Mouse (Mus musculus): ENCODE measurements at regions not wholly inside any gene's neighbourhood (a gene's known extent, or its start where the extent isn't known, plus 50 kb on each side); places are given as distances from the start of the nearest gene placed in this dataset.

DNA sequence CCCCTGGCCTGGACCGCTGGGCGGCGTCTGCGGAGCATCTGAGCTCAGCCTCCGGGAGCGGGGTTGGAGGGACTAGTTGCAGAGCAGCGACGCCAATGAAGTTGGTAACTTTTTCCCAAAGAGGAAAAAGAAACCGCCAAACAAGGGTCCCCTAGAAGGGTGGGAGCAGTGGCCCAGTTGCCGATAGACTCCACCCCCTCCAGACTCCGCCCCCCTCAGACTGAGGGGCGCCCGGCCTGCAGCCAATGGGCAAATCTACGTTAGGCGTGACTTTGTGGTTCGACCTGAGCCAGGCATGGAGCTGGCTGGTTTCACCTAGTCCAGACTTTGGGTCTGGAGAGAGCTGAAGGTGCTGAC lies 76.8 kb upstream of the Hmga2 start:
- no peak for TF ChIP-seq HCFC1 (IDR thresholded peaks at IDR 0.05; ENCODE audit: borderline replicate concordance, insufficient read depth, low read length)
- no peak for TF ChIP-seq ZNF384 (IDR thresholded peaks at IDR 0.05; ENCODE audit: low read depth, low read length)
- no peak for TF ChIP-seq CHD2 (IDR thresholded peaks at IDR 0.05; ENCODE audit: low read depth, low read length)
- TF ChIP-seq MAFK (IDR thresholded peaks at IDR 0.05; ENCODE audit: insufficient read depth, low read depth, low read length): no peak

All from ES-E14 (cell line).